Mouse (Mus musculus): ENCODE results near the gene Ccdc169.

DNA sequence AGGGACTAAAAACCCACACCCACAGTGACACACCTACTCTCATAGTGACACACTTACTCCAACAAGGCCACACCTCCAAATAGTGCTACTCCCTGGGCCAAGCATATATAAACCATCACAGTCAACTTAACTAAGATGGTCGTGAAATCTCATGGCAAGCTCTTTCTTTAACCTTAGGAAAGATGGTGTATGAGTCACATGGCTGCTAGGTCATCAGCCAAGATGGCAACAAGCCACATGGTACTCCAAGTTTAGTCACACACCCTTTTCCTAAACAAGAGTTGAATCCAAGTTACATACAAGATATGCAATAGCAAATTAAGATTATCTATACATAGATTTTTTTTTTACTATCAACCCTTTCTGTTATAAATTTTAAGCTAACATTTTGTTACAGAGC, 44.0 kb upstream of the Ccdc169 start:
- no peak for TF ChIP-seq GATA1 (IDR thresholded peaks at IDR 0.05; ENCODE audit: low read length)
- TF ChIP-seq TAL1 (IDR thresholded peaks at IDR 0.05; ENCODE audit: low read length), result no peak
